Mouse (Mus musculus): ENCODE data around the gene Glb1. TPM values are rescaled to one million over a fixed set of nuclear protein-coding genes. Genes with fewer than 3 reads are reported as not detected.
"Not testable (repeated sequence)": the region's sequence is repeated elsewhere in the genome, so short reads cannot be mapped to it uniquely, and the experiment has no call there.

Glb1 gene
- polyA plus RNA-seq, 1 experiment: 144 TPM

DNA sequence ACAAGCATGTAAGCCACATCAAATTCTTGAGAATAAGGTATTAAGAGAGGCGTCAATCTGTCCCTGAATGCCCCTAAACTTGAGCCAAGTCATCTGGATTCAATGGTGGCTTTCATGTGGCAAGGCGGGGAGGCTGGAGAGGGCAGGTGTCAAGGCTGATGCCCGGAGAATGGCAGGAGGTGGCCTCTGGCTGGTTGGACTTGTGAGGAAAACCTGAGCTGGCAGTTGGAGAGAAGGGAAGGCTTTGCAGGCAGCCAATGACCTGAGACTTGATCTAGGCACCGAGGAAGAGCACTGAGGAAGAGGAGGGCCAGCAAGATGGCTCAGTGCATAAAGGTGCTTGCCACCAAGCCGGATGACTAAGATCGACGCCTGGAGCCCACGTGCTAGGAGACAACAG is 12.6 kb upstream of the Glb1 start:
- 63% methylated on average over 8 of the region's 8 CpGs for WGBS
- H3K27ac ChIP-seq (ENCODE audit: insufficient read depth, low read depth, low read length): peak overlapping the region; percentile 24; the same call in 1 of the 2 replicates

DNA sequence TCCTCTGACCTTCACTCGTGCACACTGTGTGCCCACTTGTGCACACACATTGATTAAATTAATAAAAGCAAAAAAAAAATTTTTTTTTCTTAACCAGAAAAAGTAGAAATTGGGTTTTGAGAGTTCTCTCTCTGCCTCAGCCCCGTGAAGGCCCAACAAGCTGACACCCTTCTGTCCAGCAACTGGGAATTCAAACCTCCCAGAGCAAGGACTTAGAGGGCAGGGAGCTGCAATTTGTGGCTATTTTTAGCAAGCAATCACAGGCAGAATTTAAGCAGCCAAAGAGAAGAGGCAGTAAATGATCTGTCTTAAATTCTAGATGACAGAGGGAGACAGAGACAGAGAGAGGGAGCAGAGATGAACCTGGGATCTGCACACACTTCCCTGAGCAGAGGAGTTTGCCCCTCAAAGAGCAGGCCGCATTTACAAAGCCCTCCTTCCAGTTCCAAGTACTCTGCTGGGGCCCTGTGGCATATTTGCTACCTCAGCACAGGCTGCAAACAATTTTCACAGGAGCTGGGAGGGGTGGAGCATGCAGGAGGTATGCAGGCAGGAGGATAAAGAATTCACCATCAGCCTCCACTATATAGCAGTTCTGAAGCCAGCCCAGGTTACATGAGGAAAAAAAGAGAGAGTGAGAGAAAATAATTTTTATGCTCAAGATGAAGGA is 12.0 kb upstream of the Glb1 start:
- WGBS: 42% methylated on average over 3 of the region's 3 CpGs
- Histone ChIP-seq H3K27ac (ENCODE audit: insufficient read depth, low read depth, low read length) (peak overlapping the region; percentile 24), H3K27me3 (replicated peaks; ENCODE audit: control insufficient read depth, insufficient read depth, low read length) (no peaks in the 10 kb centered on the region), H3K4me3 (ENCODE audit: insufficient read depth, low read depth, low read length) (no peak overlapping the region), H3K4me1 (ENCODE audit: control insufficient read depth, insufficient read depth, low read length) (no peaks in the 10 kb centered on the region; the same call in 1 of the 2 replicates), H3K36me3 (ENCODE audit: control insufficient read depth, insufficient read depth, low read length) (no peaks in the 10 kb centered on the region; the same call in 1 of the 2 replicates)
- TF ChIP-seq POLR2A (IDR thresholded peaks at IDR 0.05; ENCODE audit: low read depth, low read length) (no peak), CTCF (conservative IDR thresholded peaks at IDR 0.05; ENCODE audit: insufficient read depth, insufficient read length, low read depth, low read length) (no peak)
- DNase-seq: peak; percentile 54

More for the DNA sequence above, 12.6 kb upstream of the Glb1 start:
- DNase-seq: no peak
- Histone ChIP-seq H3K4me1 (ENCODE audit: control insufficient read depth, insufficient read depth, low read length) (peaks cover under 1% of the 10 kb centered on the region; the same call in 1 of the 2 replicates), H3K36me3 (ENCODE audit: control insufficient read depth, insufficient read depth, low read length) (no peaks in the 10 kb centered on the region; the same call in 1 of the 2 replicates), H3K4me3 (ENCODE audit: insufficient read depth, low read depth, low read length) (no peak overlapping the region), H3K27me3 (replicated peaks; ENCODE audit: control insufficient read depth, insufficient read depth, low read length) (no peaks in the 10 kb centered on the region)
- TF ChIP-seq POLR2A (IDR thresholded peaks at IDR 0.05; ENCODE audit: low read depth, low read length) (no peak), CTCF (conservative IDR thresholded peaks at IDR 0.05; ENCODE audit: insufficient read depth, insufficient read length, low read depth, low read length) (no peak)

DNA sequence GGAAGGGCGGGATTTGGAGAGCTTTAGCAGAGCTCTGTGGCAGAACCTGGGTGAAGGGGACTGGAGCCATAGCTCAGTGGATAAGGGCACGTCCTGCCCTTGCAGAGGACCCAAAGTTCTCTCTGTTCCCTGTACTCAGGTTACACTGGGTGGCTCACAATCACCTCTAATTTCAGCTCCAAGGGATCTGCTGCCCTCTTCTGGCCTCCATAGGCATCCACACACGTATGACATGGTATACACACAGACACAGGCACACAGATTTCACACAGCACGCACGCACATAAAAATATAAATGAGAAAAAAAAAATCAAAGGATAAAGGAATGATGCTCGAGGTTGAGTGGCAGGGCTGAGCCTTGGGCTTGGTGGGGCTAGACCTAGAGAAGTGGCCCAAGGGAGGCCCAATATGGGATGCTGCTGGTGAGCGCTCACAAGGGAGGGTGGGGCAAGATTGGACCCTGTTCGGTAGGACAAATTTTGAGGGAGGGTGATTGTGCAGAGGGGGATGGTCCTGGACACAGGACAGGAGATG is 11.4 kb upstream of the Glb1 start:
- Histone ChIP-seq H3K4me1 (ENCODE audit: control insufficient read depth, insufficient read depth, low read length) (no peaks in the 10 kb centered on the region; the same call in 1 of the 2 replicates), H3K27me3 (replicated peaks; ENCODE audit: control insufficient read depth, insufficient read depth, low read length) (no peaks in the 10 kb centered on the region), H3K27ac (ENCODE audit: insufficient read depth, low read depth, low read length) (peak overlapping the region; percentile 25), H3K36me3 (ENCODE audit: control insufficient read depth, insufficient read depth, low read length) (no peaks in the 10 kb centered on the region; the same call in 1 of the 2 replicates), H3K4me3 (ENCODE audit: insufficient read depth, low read depth, low read length) (peak overlapping the region; percentile 76; the same call in 1 of the 2 replicates)
- no peak for TF ChIP-seq POLR2A (IDR thresholded peaks at IDR 0.05; ENCODE audit: low read depth, low read length)
- TF ChIP-seq CTCF (conservative IDR thresholded peaks at IDR 0.05; ENCODE audit: insufficient read depth, insufficient read length, low read depth, low read length): peak; percentile 45; the same call in 1 of the 2 replicates
- 74% methylated on average over 8 of the region's 8 CpGs for WGBS
- peak; percentile 45 for DNase-seq

DNA sequence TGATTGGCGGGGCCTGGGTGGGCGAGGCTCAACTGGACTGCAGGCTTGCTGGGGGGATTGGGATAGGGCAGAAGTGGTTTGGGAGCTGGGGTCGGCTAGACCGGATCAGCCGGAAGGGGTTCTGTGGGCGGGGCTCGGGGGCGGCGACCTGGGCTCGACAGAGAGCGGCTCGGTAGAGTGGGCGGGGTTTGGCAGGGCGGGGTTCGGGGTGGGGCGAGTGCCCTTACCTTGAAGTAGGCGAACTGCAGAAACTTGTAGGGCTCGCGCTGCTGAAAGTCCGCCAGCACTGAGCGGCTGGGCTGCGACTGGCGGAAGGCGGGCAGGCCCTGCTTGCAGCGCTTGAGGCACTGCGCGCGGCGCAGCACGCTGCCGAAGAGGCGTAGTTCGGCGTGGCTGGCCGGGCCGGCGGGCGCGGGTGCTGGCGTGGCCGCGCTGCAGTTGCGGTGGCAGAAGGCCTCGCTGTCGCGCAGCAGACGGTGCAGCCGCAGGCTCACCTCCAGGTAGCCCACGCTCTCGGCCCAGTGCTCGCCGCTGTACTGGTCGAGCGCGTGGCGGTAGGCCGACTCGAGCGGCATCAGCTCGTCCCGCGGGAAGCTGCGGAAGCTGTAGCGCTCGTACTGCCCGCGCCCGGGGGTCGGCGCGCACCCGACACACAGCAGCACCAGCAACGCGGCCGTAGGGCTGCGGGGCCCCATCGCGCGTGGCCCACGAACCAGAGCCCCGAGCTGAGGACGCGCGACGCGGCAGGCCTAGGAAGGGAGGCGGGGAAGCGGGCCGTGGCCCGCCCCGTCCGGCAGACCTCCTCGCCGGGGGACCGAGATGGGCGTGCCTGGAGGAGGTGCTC is 10.7 kb upstream of the Glb1 start, which contains the start of gene Crtap:
Gene Crtap, minus strand, starts transcription at position 771 of the 844 bp plus-strand sequence.
- 2% methylated on average over 96 of the region's 96 CpGs for WGBS
- no peaks in the 10 kb centered on the region for H3K36me3 ChIP-seq (ENCODE audit: control insufficient read depth, insufficient read depth, low read length)
- no peaks in the 10 kb centered on the region; the same call in 1 of the 2 replicates for H3K4me1 ChIP-seq (ENCODE audit: control insufficient read depth, insufficient read depth, low read length)
- H3K4me3 ChIP-seq (ENCODE audit: insufficient read depth, low read depth, low read length): peak within 1 kb of the TSS; percentile 76
- TF ChIP-seq CTCF (conservative IDR thresholded peaks at IDR 0.05; ENCODE audit: insufficient read depth, insufficient read length, low read depth, low read length) (no peak), POLR2A (IDR thresholded peaks at IDR 0.05; ENCODE audit: low read depth, low read length) (no peak)
- DNase-seq: peak; percentile 83
- peak within 1 kb of the TSS; percentile 74; the same call in 1 of the 2 replicates for H3K27ac ChIP-seq (ENCODE audit: insufficient read depth, low read depth, low read length)
- H3K27me3 ChIP-seq (replicated peaks; ENCODE audit: control insufficient read depth, insufficient read depth, low read length): no peaks in the 10 kb centered on the region

GRCm38 (mm10) chr9:114390749-114391075 is 10.2 kb upstream of the Glb1 start:
- no peaks in the 10 kb centered on the region for H3K27me3 ChIP-seq (replicated peaks; ENCODE audit: control insufficient read depth, insufficient read depth, low read length)
- TF ChIP-seq CTCF (conservative IDR thresholded peaks at IDR 0.05; ENCODE audit: insufficient read depth, insufficient read length, low read depth, low read length) (no peak), POLR2A (IDR thresholded peaks at IDR 0.05; ENCODE audit: low read depth, low read length) (no peak)
- H3K4me1 ChIP-seq (ENCODE audit: control insufficient read depth, insufficient read depth, low read length): no peaks in the 10 kb centered on the region; the same call in 1 of the 2 replicates
- no peak overlapping the region for H3K27ac ChIP-seq (ENCODE audit: insufficient read depth, low read depth, low read length)
- H3K36me3 ChIP-seq (ENCODE audit: control insufficient read depth, insufficient read depth, low read length): no peaks in the 10 kb centered on the region
- DNase-seq: no peak
- 2% methylated on average over 10 of the region's 10 CpGs for WGBS
- peak overlapping the region; percentile 76 for H3K4me3 ChIP-seq (ENCODE audit: insufficient read depth, low read depth, low read length)

GRCm38 (mm10) chr9:114394136-114394535 is 6.7 kb upstream of the Glb1 start:
- H3K4me1 ChIP-seq (ENCODE audit: control insufficient read depth, insufficient read depth, low read length); H3K27me3 ChIP-seq (replicated peaks; ENCODE audit: control insufficient read depth, insufficient read depth, low read length); H3K4me3 ChIP-seq (ENCODE audit: insufficient read depth, low read depth, low read length); H3K27ac ChIP-seq (ENCODE audit: insufficient read depth, low read depth, low read length); DNase-seq; H3K36me3 ChIP-seq (ENCODE audit: control insufficient read depth, insufficient read depth, low read length): not testable (repeated sequence)
- 76% methylated on average over 6 of the region's 6 CpGs for WGBS

- WGBS: 73% methylated on average over 8 of the region's 8 CpGs
- DNase-seq: no peak
- Histone ChIP-seq H3K4me1 (ENCODE audit: control insufficient read depth, insufficient read depth, low read length) (no peaks in the 10 kb centered on the region), H3K27ac (ENCODE audit: insufficient read depth, low read depth, low read length) (no peak overlapping the region), H3K36me3 (ENCODE audit: control insufficient read depth, insufficient read depth, low read length) (no peaks in the 10 kb centered on the region), H3K27me3 (replicated peaks; ENCODE audit: control insufficient read depth, insufficient read depth, low read length) (no peaks in the 10 kb centered on the region), H3K4me3 (ENCODE audit: insufficient read depth, low read depth, low read length) (no peak overlapping the region)
- TF ChIP-seq CTCF (conservative IDR thresholded peaks at IDR 0.05; ENCODE audit: insufficient read depth, insufficient read length, low read depth, low read length) (no peak), POLR2A (IDR thresholded peaks at IDR 0.05; ENCODE audit: low read depth, low read length) (no peak)
These were observed 6.2 kb upstream of the Glb1 start for GRCm38 (mm10) chr9:114394677-114395076.

Data from kidney, adult 2 months (tissue).